In the genomic region with DNA sequence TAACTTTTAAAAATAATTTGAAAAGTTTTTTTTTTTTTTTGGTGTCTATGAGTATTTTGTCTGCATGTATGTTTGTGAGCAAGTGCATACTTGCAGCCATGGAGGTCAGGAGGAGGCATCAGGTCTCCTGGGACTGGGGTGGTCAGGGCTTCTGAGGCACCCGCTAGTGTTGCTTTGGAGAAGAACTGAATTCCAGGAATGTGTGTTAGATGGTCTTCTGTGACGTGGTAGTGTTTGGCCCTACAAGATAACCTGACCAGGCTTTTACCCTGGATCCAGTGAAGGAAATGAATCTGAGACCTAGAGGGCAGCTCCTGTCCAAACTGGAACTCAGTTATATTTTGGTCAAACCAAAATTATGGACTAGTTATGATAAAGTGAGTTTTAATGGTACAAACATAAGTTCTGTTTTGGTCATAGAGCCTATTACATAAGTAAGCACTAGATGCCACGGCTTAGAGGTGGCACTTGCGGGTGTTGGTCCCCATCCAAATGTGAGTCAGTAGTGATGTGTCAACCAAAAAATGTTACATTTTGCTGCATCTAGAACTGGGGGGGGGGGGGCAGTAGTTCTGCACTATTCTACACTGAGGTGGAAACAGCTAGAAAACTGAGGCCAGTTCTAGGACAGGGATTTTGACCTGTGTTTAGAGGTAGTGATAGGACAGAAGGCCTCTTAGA, we compare ENCODE assay signal across 30 mouse cellular contexts. TPM values are rescaled to one million over a fixed set of nuclear protein-coding genes. Genes with fewer than 3 reads are reported as not detected.
DNase-seq lines count a peak whose midpoint lies in the region; ATAC-seq lines count a peak whose summit lies in the region.
"Had no signal": no experiment of that assay in that cellular context is flagged by ENCODE, and none has a peak within 500 bp of the region (broad histone marks: within the 10 kb centered on the region; RNA-seq: fewer than 3 reads in every experiment).

No protein-coding gene starts in this region.

- H3K9me3 ChIP-seq in intestine, embryonic 16.5 days (ENCODE audit: control insufficient read depth, low read length): no peaks in the 10 kb centered on the region
- H3K9me3 ChIP-seq: embryonic facial prominence, embryonic 12.5 days; heart, embryonic 12.5 days; hindbrain, embryonic 13.5 days; limb, embryonic 13.5 days; midbrain, embryonic 10.5 days; neural tube, embryonic 12.5 days had no signal

- peak; percentile 71 to 80 for DNase-seq in adrenal gland, adult (ENCODE audit: inconsistent age in 2 of 2, low spot score in 1 of 2)
- DNase-seq in adrenal gland, postnatal 4 days (ENCODE audit: low spot score in 2 of 2): no peak
- DNase-seq in 3134 (ENCODE audit: extremely low read depth, insufficient read length, low spot score): peak; percentile 60
- peak; percentile 74 for DNase-seq in NIH3T3 (ENCODE audit: low read depth)
- DNase-seq in adrenal gland, postnatal 25 days: peak; percentile 54
- DNase-seq in layer of hippocampus, adult 8-10 months (ENCODE audit: low spot score in 2 of 2): no peak
- DNase-seq in left cerebral cortex, postnatal 36 days (ENCODE audit: low spot score in 2 of 2): no peak
- DNase-seq: cerebellum, adult 8-10 months; gastrocnemius, postnatal 25 days; heart, adult 2 months; heart, postnatal 4 days; kidney, adult 9 months; kidney, postnatal 25 days; liver, postnatal 0 days; right cerebral cortex, adult 18-20 months; right cerebral cortex, postnatal 4 days; thymus, adult 2 months; thymus, postnatal 4 days had no signal

- H3K4me3 ChIP-seq in intestine, embryonic 16.5 days (ENCODE audit: low read length): no peak overlapping the region
- H3K4me3 ChIP-seq: embryonic facial prominence, embryonic 12.5 days; heart, adult 2 months; heart, embryonic 12.5 days; hindbrain, embryonic 13.5 days; left cerebral cortex, adult 2 months; limb, embryonic 13.5 days; midbrain, embryonic 10.5 days; neural tube, embryonic 12.5 days had no signal

- no peak overlapping the region for H3K4me2 ChIP-seq in intestine, embryonic 16.5 days (ENCODE audit: low read depth, low read length)
- H3K4me2 ChIP-seq: embryonic facial prominence, embryonic 12.5 days; heart, embryonic 12.5 days; hindbrain, embryonic 13.5 days; limb, embryonic 13.5 days; liver, embryonic 11.5 days; neural tube, embryonic 12.5 days had no signal

- no peak for ATAC-seq in intestine, embryonic 16.5 days
- ATAC-seq: forebrain, embryonic 14.5 days; intestine, postnatal 0 days; liver, postnatal 0 days; midbrain, embryonic 16.5 days had no signal

- no peaks in the 10 kb centered on the region for H3K36me3 ChIP-seq in intestine, embryonic 16.5 days (ENCODE audit: control insufficient read depth, insufficient read depth, low read length)
- H3K36me3 ChIP-seq: embryonic facial prominence, embryonic 12.5 days; heart, embryonic 12.5 days; hindbrain, embryonic 13.5 days; limb, embryonic 13.5 days; midbrain, embryonic 10.5 days; neural tube, embryonic 12.5 days had no signal

- intact Hi-C loops in left cerebral cortex, postnatal 36 days (cut with DNase I): no loop called here

- no peak overlapping the region for H3K9ac ChIP-seq in intestine, embryonic 16.5 days (ENCODE audit: low read depth, low read length)
- H3K9ac ChIP-seq: embryonic facial prominence, embryonic 12.5 days; heart, embryonic 12.5 days; hindbrain, embryonic 13.5 days; limb, embryonic 13.5 days; liver, postnatal 0 days; neural tube, embryonic 12.5 days had no signal

- no peaks in the 10 kb centered on the region for H3K27me3 ChIP-seq in intestine, embryonic 16.5 days (replicated peaks; ENCODE audit: control insufficient read depth, insufficient read depth, low read length)
- H3K27me3 ChIP-seq: embryonic facial prominence, embryonic 12.5 days; heart, embryonic 12.5 days; hindbrain, embryonic 13.5 days; limb, embryonic 13.5 days; neural tube, embryonic 12.5 days had no signal

- 88% methylated on average over 4 of the region's 4 CpGs for WGBS in intestine, embryonic 16.5 days

- no peak overlapping the region for H3K27ac ChIP-seq in intestine, embryonic 16.5 days (ENCODE audit: low read length)
- H3K27ac ChIP-seq: embryonic facial prominence, embryonic 12.5 days; heart, adult 2 months; hindbrain, embryonic 13.5 days; left cerebral cortex, adult 2 months; limb, embryonic 13.5 days; midbrain, embryonic 10.5 days; neural tube, embryonic 12.5 days had no signal

- no peaks in the 10 kb centered on the region for H3K4me1 ChIP-seq in intestine, embryonic 16.5 days (ENCODE audit: control insufficient read depth, insufficient read depth, low read length)
- H3K4me1 ChIP-seq: neural tube, embryonic 12.5 days had no signal

RNA-seq across cellular contexts. Expression of gene Cnnm2, which starts 38.6 kb away (rescaled TPM):
- total RNA-seq in adrenal gland, postnatal 4 days (2021): 10 to 100 TPM; 13.9 to 15.0 TPM
- 19.5 and 20.9 TPM in 2 replicates for total RNA-seq in adrenal gland, postnatal 25 days (2021)
- total RNA-seq in layer of hippocampus, adult 8-10 months (2022): 10 to 100 TPM; 35.6 to 43.6 (median 39.9) TPM
- total RNA-seq in left cerebral cortex, postnatal 36 days (2021): 10 to 100 TPM; 34.8 to 36.4 TPM
- 1.9 and 2.1 TPM in 2 replicates for polyA plus RNA-seq in intestine, embryonic 16.5 days (2015; fragmentation: Nextera tagmentation; extraction: Ambion mirVana)

Comparison
In these comparisons a context has a peak if more than half of its experiments do, and no peak if none do; other contexts are left out.
1. DNase-seq: peak in adrenal gland, adult (2 of 2), 3134 (single experiment), NIH3T3 (single experiment) and adrenal gland, postnatal 25 days (single experiment); none in adrenal gland, postnatal 4 days (0 of 2), layer of hippocampus, adult 8-10 months (0 of 2) and left cerebral cortex, postnatal 36 days (0 of 2).